Mouse (Mus musculus) liver, embryonic 14 days (tissue): Measurements from ENCODE around the gene Cacnb3. TPM values are rescaled to one million over a fixed set of nuclear protein-coding genes. Genes with fewer than 3 reads are reported as not detected.

ENCODE experiments used
- polyA plus RNA-seq: library from polyadenylated mRNA; depleted of rRNA; stranded (reverse); fragments of >200 nt; gene quantifications from 2 replicates; pipeline ENCODE4 v1.2.3, GENCODE M21; 2012; rRNA removed

Cacnb3 gene
- 0.82 and 1.4 TPM in 2 replicates for polyA plus RNA-seq

DNA sequence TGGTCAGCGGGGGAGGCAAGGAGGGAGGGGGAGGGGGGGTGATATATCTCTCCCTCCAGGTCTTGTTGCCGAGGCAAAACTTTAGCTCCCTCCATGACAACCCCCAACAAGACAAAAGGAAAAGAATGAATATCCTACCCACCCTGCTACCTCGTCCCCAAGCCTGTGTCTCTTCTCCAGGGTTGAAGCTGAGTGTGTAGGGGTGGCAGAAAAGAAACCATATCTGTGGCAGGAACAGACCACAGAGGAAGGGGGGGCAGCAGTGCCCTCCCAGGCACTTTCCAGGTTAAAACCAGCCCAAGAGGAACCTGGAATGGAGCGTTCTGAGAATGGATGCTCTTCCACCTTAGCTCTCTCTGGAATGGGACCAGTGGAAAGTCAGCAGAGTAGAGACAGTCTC lies at the start of gene Cacnb3:
TSS of gene Cacnb3 (plus strand) at position 301 of the 400 bp plus-strand sequence.

GRCm38 (mm10) chr15:98609331-98610130 lies 21.1 kb upstream of the Cacnb3 start, which contains the start of gene Adcy6:
Gene Adcy6, minus strand, starts transcription at chr15:98610076.

GRCm38 (mm10) chr15:98662567-98663545 lies 32.2 kb downstream of the Cacnb3 start, which contains the start of gene Ddx23:
Gene Ddx23, minus strand, starts transcription at chr15:98662894.

GRCm38 (mm10) chr15:98676940-98677728 lies 46.5 kb downstream of the Cacnb3 start, which contains the start of gene Rnd1:
Gene Rnd1, minus strand, starts transcription at chr15:98677461.

Other genes starting within 250 kb of the Cacnb3 start
- gene Olfr283, start 249.9 kb upstream of the Cacnb3 start, polyA plus RNA-seq, result not detected in 2 replicates
- not detected in 2 replicates for gene Olfr282, start 199.6 kb upstream of the Cacnb3 start, polyA plus RNA-seq
- not detected in 2 replicates for gene Olfr281, start 178.3 kb upstream of the Cacnb3 start, polyA plus RNA-seq
- not detected in 2 replicates for gene OR5BS1P, start 160.9 kb upstream of the Cacnb3 start, polyA plus RNA-seq
- not detected in 2 replicates for gene Lalba, start 148.1 kb upstream of the Cacnb3 start, polyA plus RNA-seq
- gene Olfr279, start 138.4 kb upstream of the Cacnb3 start, polyA plus RNA-seq, result not detected in 2 replicates
- 21.1 and 25.0 TPM in 2 replicates for gene Kansl2, start 96.6 kb upstream of the Cacnb3 start, polyA plus RNA-seq
- gene Ccnt1, start 59.9 kb upstream of the Cacnb3 start, polyA plus RNA-seq, result 8.6 and 10.0 TPM in 2 replicates
- not detected in 2 replicates for gene 4930415O20Rik, start 59.8 kb upstream of the Cacnb3 start, polyA plus RNA-seq
- 11.1 and 13.4 TPM in 2 replicates for gene Adcy6, start 20.8 kb upstream of the Cacnb3 start, polyA plus RNA-seq
- 24.9 and 26.3 TPM in 2 replicates for gene Ddx23, start 32.1 kb downstream of the Cacnb3 start, polyA plus RNA-seq
- 0.52 and 0.66 TPM in 2 replicates for gene Rnd1, start 46.6 kb downstream of the Cacnb3 start, polyA plus RNA-seq
- not detected in 2 replicates for gene Ccdc65, start 77.4 kb downstream of the Cacnb3 start, polyA plus RNA-seq
- 63.5 and 71.3 TPM in 2 replicates for gene Fkbp11, start 97.4 kb downstream of the Cacnb3 start, polyA plus RNA-seq
- 14.4 and 15.5 TPM in 2 replicates for gene Arf3, start 132.4 kb downstream of the Cacnb3 start, polyA plus RNA-seq
- gene Wnt10b, start 147.3 kb downstream of the Cacnb3 start, polyA plus RNA-seq, result 0.01 and 0.05 TPM in 2 replicates
- gene Wnt1, start 159.0 kb downstream of the Cacnb3 start, polyA plus RNA-seq, result not detected in 2 replicates
- 0.02 and 0.03 TPM in 2 replicates for gene Ddn, start 178.7 kb downstream of the Cacnb3 start, polyA plus RNA-seq
- gene Prkag1, start 200.7 kb downstream of the Cacnb3 start, polyA plus RNA-seq, result 72.8 and 84.3 TPM in 2 replicates
- gene Kmt2d, start 240.4 kb downstream of the Cacnb3 start, polyA plus RNA-seq, result 5.0 and 5.8 TPM in 2 replicates